Mouse (Mus musculus) ES-Bruce4 (cell line): ENCODE measurements at regions not wholly inside any gene's neighbourhood (a gene's known extent, or its start where the extent isn't known, plus 50 kb on each side); places are given as distances from the start of the nearest gene placed in this dataset.

ENCODE experiments used
- H3K27ac ChIP-seq: 2 replicates; pipeline ENCODE4 v1.5.1; 2012; ENCODE audit warnings: low read length, inconsistent platforms; ENCODE audit not compliant: insufficient read depth
- H3K27me3 ChIP-seq: 2 replicates; pipeline ENCODE4 v1.6.1; 2012; ENCODE audit warnings: mild to moderate bottlenecking, low read length, inconsistent platforms; ENCODE audit not compliant: control insufficient read depth, poor library complexity, insufficient read depth, severe bottlenecking
- H3K36me3 ChIP-seq: 2 replicates; pipeline ENCODE4 v1.6.1; 2012; ENCODE audit warnings: inconsistent platforms, mild to moderate bottlenecking, low read length, moderate library complexity; ENCODE audit not compliant: control insufficient read depth, poor library complexity, insufficient read depth, severe bottlenecking
- H3K4me1 ChIP-seq: one replicate; pipeline ENCODE4 v1.8.1; 2011; ENCODE audit warnings: low read length; ENCODE audit not compliant: control insufficient read depth, insufficient read depth
- H3K4me3 ChIP-seq: 2 replicates; pipeline ENCODE4 v1.5.1; 2011; ENCODE audit warnings: low read depth, mild to moderate bottlenecking, low read length
- H3K9ac ChIP-seq: 2 replicates; pipeline ENCODE4 v1.6.1; 2012; ENCODE audit warnings: low read depth, mild to moderate bottlenecking, inconsistent platforms; ENCODE audit not compliant: poor library complexity, severe bottlenecking
- H3K9me3 ChIP-seq: replicated peaks from 2 replicates; pipeline ENCODE4 v1.6.1; 2012; ENCODE audit warnings: mild to moderate bottlenecking, low read length, inconsistent platforms; ENCODE audit not compliant: control insufficient read depth, poor library complexity, insufficient read depth, severe bottlenecking
- CTCF ChIP-seq: IDR thresholded peaks from one replicate; pipeline ENCODE4 v1.8.1; 2011; ENCODE audit warnings: low read depth, low read length
- EP300 ChIP-seq: IDR thresholded peaks from 2 replicates; pipeline ENCODE4 v1.6.1; 2011; ENCODE audit warnings: low read depth, low read length; ENCODE audit not compliant: insufficient read depth
- POLR2A ChIP-seq: IDR thresholded peaks from one replicate; pipeline ENCODE4 v1.8.1; 2011; ENCODE audit warnings: low read length; ENCODE audit not compliant: insufficient read depth

- Histone ChIP-seq H3K4me3 (no peak overlapping the region), H3K27me3 (no peaks in the 10 kb centered on the region), H3K4me1 (no peaks in the 10 kb centered on the region), H3K9ac (no peak overlapping the region), H3K27ac (no peak overlapping the region), H3K9me3 (no peaks in the 10 kb centered on the region), H3K36me3 (no peaks in the 10 kb centered on the region)
- no peak for TF ChIP-seq POLR2A
- TF ChIP-seq CTCF = no peak
- TF ChIP-seq EP300 = no peak
These were observed 271.7 kb upstream of the Robo2 start for GRCm38 (mm10) chr16:74683371-74683770.

- Histone ChIP-seq H3K27ac (no peak overlapping the region), H3K27me3 (no peaks in the 10 kb centered on the region), H3K4me1 (no peaks in the 10 kb centered on the region), H3K36me3 (no peaks in the 10 kb centered on the region), H3K9me3 (no peaks in the 10 kb centered on the region), H3K9ac (no peak overlapping the region), H3K4me3 (no peak overlapping the region)
- TF ChIP-seq CTCF (no peak), EP300 (no peak), POLR2A (no peak)
These were observed 264.0 kb upstream of the Robo2 start for GRCm38 (mm10) chr16:74675586-74675985.

- H3K9me3 ChIP-seq = no peaks in the 10 kb centered on the region
- H3K27me3 ChIP-seq = no peaks in the 10 kb centered on the region
- no peak overlapping the region for H3K4me3 ChIP-seq
- H3K4me1 ChIP-seq = no peaks in the 10 kb centered on the region
- TF ChIP-seq EP300 (no peak), CTCF (no peak), POLR2A (no peak)
- no peaks in the 10 kb centered on the region for H3K36me3 ChIP-seq
- no peak overlapping the region for H3K27ac ChIP-seq
- no peak overlapping the region for H3K9ac ChIP-seq
These were observed 259.8 kb upstream of the Robo2 start for GRCm38 (mm10) chr16:74671466-74671865.

GRCm38 (mm10) chr16:74664337-74664736, 252.7 kb upstream of the Robo2 start:
- Histone ChIP-seq H3K4me1 (no peaks in the 10 kb centered on the region), H3K9ac (no peak overlapping the region), H3K27ac (no peak overlapping the region), H3K27me3 (no peaks in the 10 kb centered on the region), H3K36me3 (no peaks in the 10 kb centered on the region), H3K9me3 (no peaks in the 10 kb centered on the region), H3K4me3 (no peak overlapping the region)
- TF ChIP-seq EP300 = no peak
- no peak for TF ChIP-seq POLR2A
- TF ChIP-seq CTCF = no peak

- H3K4me3 ChIP-seq = no peak overlapping the region
- H3K9ac ChIP-seq = no peak overlapping the region
- no peaks in the 10 kb centered on the region for H3K36me3 ChIP-seq
- TF ChIP-seq CTCF = no peak
- TF ChIP-seq EP300 = no peak
- no peak for TF ChIP-seq POLR2A
- no peaks in the 10 kb centered on the region for H3K4me1 ChIP-seq
- H3K27me3 ChIP-seq = no peaks in the 10 kb centered on the region
- H3K9me3 ChIP-seq = no peaks in the 10 kb centered on the region
- no peak overlapping the region for H3K27ac ChIP-seq
These were observed 239.6 kb upstream of the Robo2 start for GRCm38 (mm10) chr16:74651244-74651643.

- Histone ChIP-seq H3K27me3 (no peaks in the 10 kb centered on the region), H3K9me3 (no peaks in the 10 kb centered on the region), H3K36me3 (no peaks in the 10 kb centered on the region), H3K27ac (no peak overlapping the region), H3K4me1 (no peaks in the 10 kb centered on the region), H3K9ac (no peak overlapping the region), H3K4me3 (no peak overlapping the region)
- TF ChIP-seq POLR2A (no peak), CTCF (no peak), EP300 (no peak)
These were observed 237.6 kb upstream of the Robo2 start for GRCm38 (mm10) chr16:74649207-74649606.

GRCm38 (mm10) chr16:74648384-74648783, 236.8 kb upstream of the Robo2 start:
- H3K4me3 ChIP-seq = no peak overlapping the region
- H3K9me3 ChIP-seq = no peaks in the 10 kb centered on the region
- no peaks in the 10 kb centered on the region for H3K27me3 ChIP-seq
- no peak for TF ChIP-seq EP300
- no peak for TF ChIP-seq POLR2A
- TF ChIP-seq CTCF = no peak
- no peak overlapping the region for H3K9ac ChIP-seq
- no peaks in the 10 kb centered on the region for H3K36me3 ChIP-seq
- H3K27ac ChIP-seq = no peak overlapping the region
- H3K4me1 ChIP-seq = no peaks in the 10 kb centered on the region
